Mouse (Mus musculus) urinary bladder, adult 2 months (tissue): ENCODE measurements around the gene Trp53rkb. TPM values are rescaled to one million over a fixed set of nuclear protein-coding genes. Genes with fewer than 3 reads are reported as not detected.

Source experiments
- DNase-seq: peaks from one replicate; pipeline ENCODE4 v3.0.0; 2022; ENCODE audit warnings: low spot score
- polyA plus RNA-seq: library from polyadenylated mRNA; depleted of rRNA; stranded (reverse); fragments of >200 nt; gene quantifications from 2 replicates; pipeline ENCODE4 v1.2.3, GENCODE M21; 2012; rRNA removed

Gene Trp53rkb
- polyA plus RNA-seq, 1 experiment: 5.1 TPM

DNA sequence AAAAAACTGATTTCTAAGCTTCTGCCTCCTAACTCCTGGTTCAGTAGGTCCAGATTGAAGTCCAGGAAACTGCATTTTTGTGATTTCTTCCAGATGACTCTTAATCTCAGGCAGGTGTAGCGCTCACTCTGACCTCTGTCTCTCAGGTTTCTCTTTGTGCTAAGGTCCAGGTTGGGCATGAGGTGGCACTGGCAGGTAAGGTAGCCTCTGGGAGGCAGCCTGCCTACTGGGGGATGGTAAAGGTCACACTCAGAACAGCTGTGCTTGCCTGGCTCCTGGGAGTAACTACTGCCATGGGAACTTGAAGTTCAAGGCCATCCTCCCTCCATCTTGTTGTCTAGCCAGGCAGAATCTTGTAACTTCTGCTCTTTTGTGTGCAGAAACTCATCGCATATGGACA, 41.8 kb downstream of the Trp53rkb start:
- DNase-seq: no peak

DNA sequence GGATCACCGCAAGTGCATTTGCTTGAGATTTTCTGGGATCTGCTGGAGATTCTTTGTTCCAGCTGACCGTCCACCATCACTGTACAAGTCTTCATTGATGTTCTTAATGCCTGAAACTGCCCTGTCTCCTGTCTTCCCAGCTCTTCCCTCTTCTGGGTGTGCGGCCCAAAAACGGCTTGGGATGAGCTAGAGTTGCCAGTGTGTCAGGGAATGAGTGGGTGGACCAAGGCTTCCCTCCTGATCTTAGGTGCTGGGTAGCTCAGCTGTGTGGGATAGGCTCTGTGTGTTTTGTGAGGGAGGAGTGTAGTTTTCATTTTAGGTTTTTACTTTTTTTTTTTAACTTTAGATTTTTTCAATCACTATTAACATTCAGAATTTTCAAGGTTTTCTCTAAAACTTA, 42.5 kb downstream of the Trp53rkb start:
- DNase-seq: no peak

DNA sequence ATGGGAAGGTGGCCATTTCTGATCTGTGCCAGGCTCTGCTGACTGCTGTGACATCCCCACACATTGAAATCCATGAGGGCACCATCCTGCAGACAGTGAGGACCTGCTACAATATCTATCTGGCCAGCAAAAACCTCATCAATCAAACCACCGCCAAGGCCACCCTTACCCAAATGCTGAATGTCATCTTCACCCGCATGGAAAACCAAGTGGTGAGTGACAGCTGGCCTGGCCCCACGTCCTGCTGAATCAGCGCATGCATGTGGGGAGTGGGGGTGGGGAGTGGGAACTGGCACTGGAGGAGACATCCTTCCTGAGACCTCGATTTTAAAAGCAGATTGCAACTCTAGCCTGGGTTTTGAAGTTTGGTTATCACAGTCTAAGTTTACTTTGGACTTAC, 43.2 kb downstream of the Trp53rkb start:
- no peak for DNase-seq

DNA sequence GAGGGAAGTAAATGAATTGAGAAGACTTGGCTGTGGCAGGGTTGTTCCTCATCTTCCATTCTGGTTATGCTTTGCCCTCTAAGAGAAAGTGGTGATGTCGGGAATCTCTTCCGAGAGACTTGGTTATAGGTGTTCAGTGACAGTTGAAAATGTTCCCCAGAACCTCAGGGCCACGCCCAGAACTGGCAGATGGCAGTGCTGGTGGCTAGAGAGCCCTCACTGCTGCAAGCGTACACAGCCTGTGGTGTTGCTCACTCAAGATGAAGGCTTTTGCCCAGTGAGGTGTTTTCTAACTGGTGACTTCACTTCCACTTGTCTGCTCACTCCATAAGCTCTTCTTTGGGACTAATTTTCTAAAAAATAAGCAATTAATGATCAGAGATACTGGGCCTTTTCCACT, 49.5 kb downstream of the Trp53rkb start:
- no peak for DNase-seq

Other genes with a start within 250 kb of the Trp53rkb start
- 7.5 and 8.7 TPM in 2 replicates for gene Prex1, start 78.7 kb upstream of the Trp53rkb start, polyA plus RNA-seq
- gene Arfgef2, start 13.1 kb downstream of the Trp53rkb start, polyA plus RNA-seq: 10.4 and 11.6 TPM in 2 replicates
- gene Cse1l, start 113.5 kb downstream of the Trp53rkb start, polyA plus RNA-seq: 30.9 and 37.9 TPM in 2 replicates
- gene Stau1, start 203.8 kb downstream of the Trp53rkb start, polyA plus RNA-seq: 45.0 and 58.4 TPM in 2 replicates
- gene Ddx27, start 222.7 kb downstream of the Trp53rkb start, polyA plus RNA-seq: 25.1 and 26.1 TPM in 2 replicates